Mouse (Mus musculus) lung, postnatal 36 days (tissue): ENCODE measurements at regions not wholly inside any gene's neighbourhood (a gene's known extent, or its start where the extent isn't known, plus 50 kb on each side); places are given as distances from the start of the nearest gene placed in this dataset.

Source experiments
- DNase-seq: peaks from one replicate; pipeline ENCODE4 v3.0.0; 2022; ENCODE audit warnings: mixed read lengths

DNA sequence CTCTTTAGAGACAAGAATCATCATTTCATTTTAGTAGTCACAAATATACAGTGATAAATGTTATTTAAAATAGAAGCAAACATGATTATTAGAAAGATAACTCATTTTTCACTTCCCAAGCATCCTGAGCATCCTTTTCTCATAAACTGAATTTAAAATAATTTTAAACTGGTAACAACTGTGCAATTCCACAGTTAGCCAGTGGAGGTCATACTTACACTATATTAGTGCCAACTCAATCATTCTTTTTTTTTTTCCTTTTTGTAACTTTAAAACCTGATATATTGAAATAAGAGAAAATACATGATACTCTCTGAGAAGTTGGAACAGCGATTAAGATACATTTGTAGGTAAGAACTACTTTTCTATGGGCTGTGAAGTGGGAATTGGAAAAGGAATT, 113.2 kb upstream of the Gm17509 start:
- no peak for DNase-seq

DNA sequence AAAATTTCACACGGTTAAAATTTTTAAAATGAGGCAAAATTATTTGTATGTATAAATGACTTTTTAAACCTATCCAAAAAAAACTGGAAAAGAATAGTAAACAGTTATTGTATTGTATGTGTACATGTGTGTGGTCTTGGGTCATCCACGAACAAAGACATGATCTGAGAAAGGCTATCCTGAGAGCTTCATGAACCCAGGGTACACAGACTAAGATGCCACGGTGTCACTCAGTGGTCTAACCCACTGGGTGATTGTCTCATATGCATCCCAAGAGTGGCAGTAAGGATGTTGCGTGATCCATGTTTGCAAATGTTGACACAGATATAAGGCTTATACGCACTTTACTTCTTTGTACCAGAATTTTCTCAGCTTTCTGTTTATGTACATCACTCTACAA, 113.7 kb upstream of the Gm17509 start:
- DNase-seq = no peak

DNA sequence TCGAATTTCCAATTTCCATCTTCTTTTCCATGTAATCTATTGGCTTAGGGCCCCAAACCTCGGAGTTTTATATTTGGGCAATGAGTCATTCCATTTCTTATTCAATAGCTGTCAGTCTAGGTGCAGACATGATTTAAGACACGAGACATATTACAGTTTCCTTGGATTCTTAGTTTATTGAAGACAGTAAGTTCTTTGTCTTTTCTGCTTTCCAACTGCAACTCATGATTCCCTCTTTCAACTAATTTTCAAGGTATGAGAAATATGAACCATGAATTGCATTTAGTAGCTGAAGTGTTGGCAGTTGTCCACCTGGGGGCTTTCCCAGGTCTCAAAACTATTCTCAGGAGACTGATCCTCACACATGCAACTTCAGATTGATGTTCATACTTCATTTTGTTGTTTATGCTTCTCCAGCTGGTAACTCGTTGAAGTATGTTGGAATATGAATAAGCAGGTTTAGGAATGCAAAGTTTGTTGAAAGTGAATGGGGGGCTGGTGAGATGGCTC, 160.3 kb upstream of the Gm17509 start:
- DNase-seq = no peak

DNA sequence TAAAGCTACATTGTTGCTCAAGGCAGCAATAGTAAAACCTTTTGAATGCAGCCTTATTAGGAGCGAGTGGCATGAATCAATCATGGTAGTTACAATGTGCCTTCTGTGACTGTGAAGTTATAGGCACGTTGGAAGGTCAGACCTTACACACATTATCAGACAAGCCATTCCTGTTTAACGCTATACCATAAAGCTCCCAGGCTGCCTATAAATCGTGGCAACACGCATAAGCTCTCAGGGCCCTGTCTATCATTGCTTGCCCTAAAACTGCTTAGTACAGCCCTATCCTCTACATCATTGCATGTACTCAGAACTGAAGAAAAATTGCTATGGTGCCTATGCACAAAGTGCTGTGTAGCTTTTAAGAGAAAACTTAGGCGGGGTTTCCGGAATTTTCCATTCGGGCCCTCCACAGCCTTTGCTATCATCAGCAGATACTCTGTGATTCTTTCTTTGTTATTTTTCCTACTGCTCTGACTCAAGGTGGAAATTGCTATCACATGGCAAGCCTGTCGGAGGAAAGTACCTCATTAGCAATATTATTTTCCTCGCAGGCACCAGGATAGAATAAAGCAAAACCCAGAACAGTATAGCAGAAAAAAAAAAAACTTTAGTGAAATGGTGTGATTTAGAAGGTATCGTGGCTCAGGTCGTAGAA, 162.7 kb upstream of the Gm17509 start:
- no peak for DNase-seq

DNA sequence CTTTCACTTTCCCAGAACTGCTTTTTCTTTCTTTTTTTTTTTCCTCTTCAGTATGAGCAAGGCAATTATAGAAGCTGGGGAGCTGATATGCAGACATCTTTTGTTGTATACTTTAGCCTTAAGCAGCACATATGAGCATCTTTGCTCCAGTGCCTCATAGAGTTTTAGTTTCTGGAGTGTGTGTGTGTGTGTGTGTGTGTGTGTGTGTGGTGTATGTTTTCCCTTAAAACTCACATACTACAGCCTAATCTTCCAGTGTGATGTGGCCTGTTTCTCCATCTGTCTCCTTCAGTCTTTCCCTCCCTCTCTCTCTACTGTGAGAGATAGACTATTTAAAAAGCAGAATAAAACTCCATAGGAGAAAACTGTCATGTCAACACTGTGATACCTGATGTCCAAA, 169.4 kb upstream of the Gm17509 start:
- DNase-seq = no peak

DNA sequence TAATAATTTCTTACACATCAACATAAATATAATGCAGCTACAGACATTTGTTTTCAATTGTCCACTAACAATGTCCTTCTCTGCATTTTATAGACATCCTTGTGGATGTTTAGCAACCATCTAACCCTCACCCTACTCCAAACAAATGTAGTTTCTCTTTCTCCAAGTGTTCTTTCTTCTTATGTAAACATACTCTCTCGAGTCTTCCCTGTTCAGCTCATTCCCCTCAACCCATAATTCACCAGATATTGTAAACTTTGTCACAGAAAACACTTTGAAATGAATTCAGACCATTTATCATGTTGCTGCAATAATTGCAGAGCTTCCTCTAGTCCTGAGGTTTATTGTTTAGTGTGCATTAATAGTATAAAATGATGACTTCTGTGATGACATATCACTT, 172.6 kb upstream of the Gm17509 start:
- DNase-seq = no peak

DNA sequence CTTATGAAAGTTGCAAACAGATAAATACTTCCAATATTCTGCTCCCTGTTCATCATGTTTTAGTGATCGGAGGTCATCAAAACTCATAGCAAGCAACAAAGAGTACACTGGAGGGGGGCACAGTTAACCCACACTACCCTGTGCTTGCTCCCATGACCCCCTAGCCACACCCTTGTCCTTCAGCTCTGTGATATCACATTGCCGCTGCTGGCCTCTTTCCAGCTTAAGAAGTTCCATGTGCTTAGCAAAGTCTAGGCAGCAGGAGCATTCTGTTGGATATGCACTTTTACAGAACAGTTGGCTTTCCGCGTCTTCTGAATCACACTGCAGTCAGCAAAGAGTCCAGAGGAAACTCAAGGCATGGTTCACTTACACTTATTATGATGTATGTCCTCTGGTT, 180.4 kb upstream of the Gm17509 start:
- no peak for DNase-seq

DNA sequence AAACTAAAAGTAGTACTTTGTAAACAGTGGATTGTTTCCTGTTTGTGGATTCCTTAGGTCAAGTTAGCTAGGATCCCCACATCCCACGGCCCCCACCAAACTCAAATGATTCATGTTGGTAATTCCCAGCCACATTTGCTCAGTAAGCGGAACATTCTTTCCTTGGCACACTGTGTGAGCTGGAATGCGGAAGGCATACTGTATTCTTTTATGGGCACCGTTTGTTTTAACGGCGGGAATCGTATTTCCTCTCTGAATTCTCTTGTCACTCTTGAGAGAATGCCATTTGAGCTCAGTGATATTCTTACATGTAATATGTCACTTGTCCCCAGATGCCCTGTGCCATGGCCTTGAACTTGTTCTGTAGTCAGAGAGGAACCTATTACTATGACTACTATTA, 189.1 kb upstream of the Gm17509 start:
- DNase-seq = peak; percentile 0

DNA sequence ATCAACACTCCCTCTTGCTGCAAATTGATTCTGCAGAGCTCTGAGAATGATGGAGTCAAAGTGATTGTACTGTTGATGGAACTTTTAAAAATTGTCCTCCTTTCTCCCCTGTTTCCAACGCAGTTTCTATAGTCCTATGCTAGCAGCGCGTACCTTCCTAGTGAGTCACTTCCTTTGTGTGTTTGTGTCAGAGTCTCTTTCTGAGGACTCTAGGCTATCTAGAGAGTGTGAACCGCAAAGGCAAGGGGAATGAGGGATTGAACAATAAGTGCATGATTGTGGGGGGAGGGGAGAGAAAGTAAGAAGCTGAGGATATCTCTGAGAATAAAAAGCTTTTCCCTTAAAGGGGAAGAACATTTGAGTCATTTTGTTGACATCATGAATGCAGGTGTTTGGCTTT, 188.5 kb upstream of the Hcn1 start:
- no peak for DNase-seq

DNA sequence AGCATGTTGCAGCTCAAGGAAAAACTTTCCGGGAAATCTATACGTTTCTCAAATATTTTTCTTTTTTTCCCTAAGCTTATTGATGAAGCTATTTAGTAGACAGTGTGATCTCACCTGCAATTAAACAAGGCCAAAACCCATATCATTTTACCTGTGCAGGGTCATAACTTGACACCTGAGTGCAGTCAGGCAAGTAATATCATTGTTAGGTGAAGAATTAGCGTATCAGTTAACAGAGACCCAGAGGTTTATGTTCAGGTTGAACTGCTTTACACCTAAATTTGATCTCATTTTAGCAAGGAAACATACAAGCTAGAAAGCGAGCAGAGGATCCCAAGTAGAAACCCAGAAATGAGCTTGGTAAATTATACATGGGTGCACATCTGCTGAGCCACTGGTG, 178.6 kb upstream of the Hcn1 start:
- DNase-seq = no peak

DNA sequence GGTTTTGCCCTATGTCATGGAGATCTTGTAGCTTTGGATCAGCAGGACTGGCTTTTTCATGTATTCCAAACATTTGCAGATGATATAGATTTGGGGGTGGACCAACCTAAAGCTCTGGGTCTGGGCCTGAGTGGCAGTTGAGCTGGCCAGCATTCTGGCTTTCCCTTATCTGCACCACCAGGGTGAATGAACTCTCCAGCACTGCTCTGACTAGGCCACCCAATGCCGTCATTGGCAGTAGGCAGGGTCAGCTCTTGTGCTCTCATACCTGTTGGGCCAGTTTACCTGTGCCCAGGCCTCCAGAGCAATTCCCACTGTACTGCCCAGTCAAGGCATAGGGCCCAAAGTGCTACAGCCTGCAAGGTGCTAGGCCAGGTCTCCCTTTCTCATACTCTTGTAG, 177.1 kb upstream of the Hcn1 start:
- DNase-seq = no peak

DNA sequence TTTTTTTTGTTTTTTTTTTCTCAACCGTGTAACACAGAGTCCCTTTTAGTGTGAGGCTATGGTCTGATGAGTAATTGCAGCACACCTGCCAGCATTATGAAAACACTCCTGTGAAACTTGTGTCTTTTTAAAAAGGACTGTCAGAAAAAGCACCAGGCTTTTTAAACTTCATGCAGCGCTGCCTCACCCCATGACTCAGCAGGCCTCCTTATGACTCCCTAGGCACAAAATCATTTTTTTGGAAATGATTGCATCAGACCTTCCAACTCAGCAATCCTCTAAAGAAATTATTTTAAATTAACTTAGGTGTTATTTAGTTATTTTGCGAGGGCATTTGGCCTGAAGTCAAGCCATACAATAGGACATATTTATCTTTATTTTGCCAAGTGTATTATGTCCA, 134.7 kb upstream of the Hcn1 start:
- DNase-seq = no peak

DNA sequence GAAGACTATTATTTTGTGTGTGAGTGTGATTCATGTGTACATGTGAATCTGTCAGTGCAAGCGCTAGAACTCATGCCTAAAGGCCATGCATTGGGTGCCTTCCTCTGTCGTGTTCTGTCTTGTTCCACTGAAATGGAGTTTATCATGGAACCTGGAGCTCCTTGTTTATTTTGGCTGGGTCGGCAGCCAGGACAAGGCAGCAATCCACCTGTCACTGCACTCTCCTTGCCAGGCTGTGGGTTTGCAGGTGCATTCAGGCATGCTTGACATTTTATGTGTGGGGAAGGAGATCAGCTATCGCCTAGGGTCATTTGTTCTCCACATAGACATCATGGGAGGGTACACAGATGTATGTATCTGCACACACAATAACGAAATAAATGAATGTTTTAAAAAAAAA, 129.4 kb upstream of the Hcn1 start:
- no peak for DNase-seq

DNA sequence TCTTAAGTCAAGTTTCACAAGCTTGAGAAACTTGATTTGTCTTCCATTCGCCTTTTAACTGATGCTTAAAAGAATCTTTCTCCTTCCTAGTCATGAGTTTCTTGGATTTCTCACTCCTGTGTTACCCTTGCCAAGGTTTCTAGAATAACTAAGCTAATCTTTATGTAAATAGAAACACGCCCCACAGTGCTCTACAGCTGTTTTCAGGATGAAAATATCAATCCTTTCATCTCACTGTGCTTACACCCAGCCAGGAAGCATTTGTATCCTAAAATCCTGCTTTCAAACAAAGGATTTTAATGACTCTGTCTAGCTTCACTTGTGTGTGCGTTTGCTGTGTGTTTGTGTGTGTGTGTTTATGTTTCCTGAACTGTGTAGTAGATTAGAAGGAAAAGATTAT, 119.5 kb upstream of the Hcn1 start:
- DNase-seq = no peak

DNA sequence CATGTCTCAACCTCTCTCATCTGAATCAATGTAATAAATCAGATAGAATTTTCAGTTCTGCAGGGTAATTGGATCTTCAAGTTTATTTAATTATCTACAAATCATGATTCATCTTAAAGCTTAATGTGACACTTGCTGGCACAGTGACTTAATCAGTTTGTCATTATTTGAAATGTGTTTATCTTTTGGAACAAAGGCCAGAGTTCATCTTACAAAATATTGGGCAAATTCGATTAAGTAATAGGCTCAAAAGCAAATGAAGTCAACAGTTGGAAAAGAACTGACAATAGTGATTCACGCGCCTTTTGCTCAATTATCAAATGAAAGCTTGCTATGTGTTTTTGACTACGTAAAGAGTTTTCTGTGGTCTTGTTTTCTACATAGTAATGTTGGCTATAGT, 93.4 kb upstream of the Hcn1 start:
- DNase-seq = no peak

DNA sequence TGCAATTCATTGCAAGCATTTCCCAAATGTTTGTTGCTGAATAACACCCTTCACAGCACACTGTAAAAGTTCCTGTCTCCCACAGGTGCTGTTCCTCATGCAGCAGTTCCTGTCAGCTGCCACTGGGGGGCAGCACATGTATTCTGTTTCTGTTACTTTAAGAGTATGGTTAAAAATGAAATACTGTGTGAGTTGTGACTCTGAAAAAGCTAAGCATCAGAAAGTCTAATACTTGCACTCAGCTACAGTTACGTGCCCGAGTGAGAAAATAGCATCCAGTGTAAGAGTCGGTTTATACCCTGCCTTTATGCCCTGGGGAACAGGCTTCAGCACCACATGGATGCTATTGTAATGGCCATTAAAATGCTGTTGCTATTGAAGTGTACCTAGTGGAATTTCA, 52.0 kb upstream of the Hcn1 start:
- peak; percentile 5 for DNase-seq
